Mouse (Mus musculus): ENCODE data around the gene Zfp13. TPM values are rescaled to one million over a fixed set of nuclear protein-coding genes. Genes with fewer than 3 reads are reported as not detected.

Zfp13 gene
- polyA plus RNA-seq, 1 experiment from 2014 or later: 8.9 TPM

DNA sequence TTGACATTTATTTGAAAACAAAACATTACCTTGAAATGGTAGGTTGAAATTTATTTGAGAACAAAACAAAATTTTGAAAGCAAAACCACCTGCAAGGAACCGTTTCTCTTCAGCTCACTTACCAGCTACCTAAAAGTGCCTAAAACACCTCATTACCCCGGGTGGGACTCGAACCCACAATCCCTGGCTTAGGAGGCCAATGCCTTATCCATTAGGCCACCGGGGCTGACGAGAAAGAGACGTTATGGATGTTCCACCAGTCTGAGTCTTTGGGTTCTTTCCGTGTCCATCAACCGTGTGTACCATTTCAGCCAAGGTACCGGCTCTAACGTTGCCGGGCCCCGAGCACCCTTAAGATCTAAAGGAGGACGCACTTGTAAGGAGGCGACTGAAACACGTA is 50.7 kb downstream of the Zfp13 start:
- Histone ChIP-seq H3K4me2 (ENCODE audit: low read length) (peak overlapping the region; percentile 85), H3K9ac (ENCODE audit: low read length) (peak overlapping the region; percentile 71), H3K9me3 (ENCODE audit: control insufficient read depth, low read length) (no peaks in the 10 kb centered on the region), H3K4me1 (ENCODE audit: control insufficient read depth in 2 of 2, insufficient read depth in 2 of 2, low read length in 2 of 2) (peaks cover 0 to 16% of the 10 kb centered on the region in 2 experiments; a peak in 2 of 4 replicates), H3K36me3 (ENCODE audit: control insufficient read depth, insufficient read depth, low read length) (no peaks in the 10 kb centered on the region), H3K27ac (replicated peaks in 1 of 2; ENCODE audit: control insufficient read depth in 1 of 2, insufficient read depth in 1 of 2, low read depth in 2 of 2, low read length in 2 of 2) (no peak overlapping the region), H3K27me3 (ENCODE audit: control insufficient read depth, insufficient read depth, low read length) (no peaks in the 10 kb centered on the region), H3K4me3 (ENCODE audit: control insufficient read depth in 1 of 2, insufficient read depth in 1 of 2, low read depth in 1 of 2, low read length in 2 of 2) (peak overlapping the region; percentile 52 to 59)
- ATAC-seq (ENCODE audit: insufficient number of reproducible peaks, insufficient read depth, low FRiP score, low read depth): no peak
- WGBS: under 1% methylated on average over 15 of the region's 15 CpGs

DNA sequence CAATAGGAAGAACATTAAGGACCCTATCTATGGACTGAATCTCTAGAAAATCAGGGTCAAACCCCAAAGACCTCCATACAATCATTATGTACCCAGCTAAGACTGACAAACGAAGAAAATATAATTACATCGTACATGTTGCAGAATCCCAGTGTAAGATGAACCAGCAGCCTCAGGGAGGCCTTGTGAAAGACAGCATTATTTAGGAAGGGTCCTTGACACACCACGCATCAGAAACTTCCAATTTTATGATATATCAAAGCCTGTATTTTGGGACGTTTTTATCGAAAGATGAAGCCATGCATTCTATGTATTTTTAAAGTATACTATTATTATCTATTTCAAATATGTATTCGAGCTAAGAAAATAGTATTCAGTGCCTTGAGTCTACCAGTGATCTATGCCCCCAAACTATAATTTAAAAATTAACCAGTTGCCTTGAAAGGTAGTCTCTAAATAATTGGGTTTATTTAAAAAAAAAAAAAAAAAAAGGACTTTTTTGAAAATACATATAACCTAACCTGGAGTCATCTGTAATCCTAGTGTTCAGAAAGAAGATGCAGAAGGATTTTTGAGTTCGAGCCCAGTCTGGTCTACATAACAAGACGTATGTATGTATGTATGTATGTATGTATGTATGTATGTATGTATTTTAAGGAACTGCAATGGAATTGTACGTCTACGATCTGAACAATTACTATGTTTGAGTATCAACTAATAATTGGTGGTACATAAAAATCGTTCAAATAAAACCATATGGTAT is 51.4 kb downstream of the Zfp13 start:
- Histone ChIP-seq H3K27ac (replicated peaks in 1 of 2; ENCODE audit: control insufficient read depth in 1 of 2, insufficient read depth in 1 of 2, low read depth in 2 of 2, low read length in 2 of 2) (no peak overlapping the region), H3K36me3 (ENCODE audit: control insufficient read depth, insufficient read depth, low read length) (no peaks in the 10 kb centered on the region), H3K9me3 (ENCODE audit: control insufficient read depth, low read length) (no peaks in the 10 kb centered on the region), H3K4me1 (ENCODE audit: control insufficient read depth in 2 of 2, insufficient read depth in 2 of 2, low read length in 2 of 2) (peaks cover 2 to 16% of the 10 kb centered on the region in 2 experiments; a peak in 2 of 4 replicates), H3K27me3 (ENCODE audit: control insufficient read depth, insufficient read depth, low read length) (no peaks in the 10 kb centered on the region), H3K4me2 (ENCODE audit: low read length) (peak overlapping the region; percentile 85), H3K9ac (ENCODE audit: low read length) (no peak overlapping the region), H3K4me3 (ENCODE audit: control insufficient read depth in 1 of 2, insufficient read depth in 1 of 2, low read depth in 1 of 2, low read length in 2 of 2) (peak overlapping the region in 1 of 2 experiments; percentile 89; a peak in 1 of 4 replicates)
- no peak for ATAC-seq (ENCODE audit: insufficient number of reproducible peaks, insufficient read depth, low FRiP score, low read depth)
- WGBS: 52% methylated on average over 11 of the region's 11 CpGs

DNA sequence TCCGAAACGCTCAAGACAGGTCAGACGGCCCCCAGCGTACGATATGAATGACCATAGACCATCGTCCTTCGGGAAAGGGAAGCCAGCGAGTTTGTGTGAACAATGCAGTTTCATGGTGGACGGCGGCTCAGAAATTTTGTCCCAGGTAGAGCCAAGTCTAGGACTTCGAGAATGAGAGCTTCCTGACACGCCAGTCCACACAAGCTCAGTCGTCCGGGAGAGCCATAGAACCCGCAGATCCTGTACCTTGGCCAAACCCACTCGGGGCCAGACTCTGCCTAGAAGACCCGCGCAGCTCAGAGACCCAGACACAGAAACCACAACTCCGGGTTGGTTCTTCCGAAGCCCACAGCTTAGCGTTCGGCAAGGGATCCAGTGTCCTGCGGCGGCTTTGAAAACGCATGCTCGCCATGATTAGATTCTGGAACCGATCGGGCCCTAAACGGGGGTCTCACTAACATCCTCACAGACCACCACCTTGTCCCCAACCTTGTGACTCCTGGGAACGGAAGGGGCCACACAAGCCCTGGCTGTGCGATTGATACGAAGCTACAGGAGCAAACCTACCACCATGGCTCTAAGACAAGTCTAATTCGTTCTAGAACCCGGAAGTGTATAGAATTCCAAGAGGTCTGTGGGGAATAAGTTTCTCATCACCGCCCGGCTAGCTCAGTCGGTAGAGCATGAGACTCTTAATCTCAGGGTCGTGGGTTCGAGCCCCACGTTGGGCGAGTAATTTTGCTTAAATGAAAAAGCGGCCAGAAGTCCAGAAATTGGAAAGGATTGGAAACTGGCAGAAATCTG is 52.4 kb downstream of the Zfp13 start:
- ATAC-seq (ENCODE audit: insufficient number of reproducible peaks, insufficient read depth, low FRiP score, low read depth): peak; percentile 20; the same call in 1 of the 2 replicates
- H3K4me2 ChIP-seq (ENCODE audit: low read length): peak overlapping the region; percentile 68
- peak overlapping the region; percentile 82 for H3K27ac ChIP-seq (replicated peaks in 1 of 2; ENCODE audit: control insufficient read depth in 1 of 2, insufficient read depth in 1 of 2, low read depth in 2 of 2, low read length in 2 of 2)
- H3K9ac ChIP-seq (ENCODE audit: low read length): peak overlapping the region; percentile 87
- H3K4me3 ChIP-seq (ENCODE audit: control insufficient read depth in 1 of 2, insufficient read depth in 1 of 2, low read depth in 1 of 2, low read length in 2 of 2): peak overlapping the region; percentile 89 to 92
- H3K27me3 ChIP-seq (ENCODE audit: control insufficient read depth, insufficient read depth, low read length): no peaks in the 10 kb centered on the region
- H3K36me3 ChIP-seq (ENCODE audit: control insufficient read depth, insufficient read depth, low read length): no peaks in the 10 kb centered on the region
- under 1% methylated on average over 42 of the region's 42 CpGs for WGBS
- H3K9me3 ChIP-seq (ENCODE audit: control insufficient read depth, low read length): no peaks in the 10 kb centered on the region
- H3K4me1 ChIP-seq (ENCODE audit: control insufficient read depth in 2 of 2, insufficient read depth in 2 of 2, low read length in 2 of 2): peaks cover 5 to 16% of the 10 kb centered on the region in 2 experiments; a peak in 2 of 4 replicates

DNA sequence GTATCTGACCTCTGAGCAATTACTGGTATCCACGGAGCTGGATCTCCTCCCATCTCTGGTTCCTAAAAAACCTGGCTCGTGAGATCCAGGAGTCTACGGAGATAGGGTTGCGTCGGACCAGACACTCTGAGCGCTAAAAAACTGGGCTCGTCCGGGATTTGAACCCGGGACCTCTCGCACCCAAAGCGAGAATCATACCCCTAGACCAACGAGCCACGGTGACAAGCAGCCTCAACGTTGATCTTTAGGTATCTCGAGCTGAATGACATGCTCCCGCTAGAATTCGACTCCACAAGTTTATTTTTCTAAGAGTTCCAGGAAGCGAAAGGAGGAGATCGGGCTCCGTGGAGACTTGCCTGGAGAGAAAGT is 53.0 kb downstream of the Zfp13 start:
- H3K4me2 ChIP-seq (ENCODE audit: low read length): peak overlapping the region; percentile 68
- ATAC-seq (ENCODE audit: insufficient number of reproducible peaks, insufficient read depth, low FRiP score, low read depth): peak; percentile 33; the same call in 1 of the 2 replicates
- peak overlapping the region; percentile 89 to 92 for H3K4me3 ChIP-seq (ENCODE audit: control insufficient read depth in 1 of 2, insufficient read depth in 1 of 2, low read depth in 1 of 2, low read length in 2 of 2)
- H3K9me3 ChIP-seq (ENCODE audit: control insufficient read depth, low read length): no peaks in the 10 kb centered on the region
- no peaks in the 10 kb centered on the region for H3K27me3 ChIP-seq (ENCODE audit: control insufficient read depth, insufficient read depth, low read length)
- peaks cover 5 to 14% of the 10 kb centered on the region in 2 experiments; a peak in 2 of 4 replicates for H3K4me1 ChIP-seq (ENCODE audit: control insufficient read depth in 2 of 2, insufficient read depth in 2 of 2, low read length in 2 of 2)
- under 1% methylated on average over 20 of the region's 20 CpGs for WGBS
- H3K27ac ChIP-seq (replicated peaks in 1 of 2; ENCODE audit: control insufficient read depth in 1 of 2, insufficient read depth in 1 of 2, low read depth in 2 of 2, low read length in 2 of 2): peak overlapping the region; percentile 82
- H3K36me3 ChIP-seq (ENCODE audit: control insufficient read depth, insufficient read depth, low read length): no peaks in the 10 kb centered on the region
- H3K9ac ChIP-seq (ENCODE audit: low read length): peak overlapping the region; percentile 87

DNA sequence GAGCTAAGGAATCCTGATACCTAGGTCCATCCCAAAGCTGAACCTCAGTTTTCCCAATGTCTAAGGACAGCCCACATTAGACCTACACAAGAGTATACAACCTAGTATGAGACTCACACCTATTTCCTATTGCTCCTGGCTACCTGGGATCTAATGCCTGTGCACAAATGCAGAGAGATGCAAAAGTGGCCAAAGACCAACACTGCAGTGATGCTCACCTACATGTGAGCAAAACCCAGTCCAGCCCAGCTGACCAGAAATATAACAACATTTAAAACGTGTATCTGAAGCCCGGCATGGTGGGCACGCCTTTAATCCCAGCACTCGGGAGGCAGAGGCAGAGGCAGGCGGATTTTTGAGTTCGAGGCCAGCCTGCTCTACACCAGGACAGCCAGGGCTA is 53.4 kb downstream of the Zfp13 start:
- no peaks in the 10 kb centered on the region for H3K36me3 ChIP-seq (ENCODE audit: control insufficient read depth, insufficient read depth, low read length)
- H3K27ac ChIP-seq (replicated peaks in 1 of 2; ENCODE audit: control insufficient read depth in 1 of 2, insufficient read depth in 1 of 2, low read depth in 2 of 2, low read length in 2 of 2): no peak overlapping the region
- H3K4me1 ChIP-seq (ENCODE audit: control insufficient read depth in 2 of 2, insufficient read depth in 2 of 2, low read length in 2 of 2): peaks cover 5 to 10% of the 10 kb centered on the region in 2 experiments; a peak in 2 of 4 replicates
- peak overlapping the region; percentile 68 for H3K4me2 ChIP-seq (ENCODE audit: low read length)
- H3K4me3 ChIP-seq (ENCODE audit: control insufficient read depth in 1 of 2, insufficient read depth in 1 of 2, low read depth in 1 of 2, low read length in 2 of 2): peak overlapping the region in 1 of 2 experiments; percentile 89; a peak in 1 of 4 replicates
- H3K9me3 ChIP-seq (ENCODE audit: control insufficient read depth, low read length): no peaks in the 10 kb centered on the region
- no peak overlapping the region for H3K9ac ChIP-seq (ENCODE audit: low read length)
- ATAC-seq (ENCODE audit: insufficient number of reproducible peaks, insufficient read depth, low FRiP score, low read depth): no peak
- WGBS: 10% methylated on average over 6 of the region's 6 CpGs
- H3K27me3 ChIP-seq (ENCODE audit: control insufficient read depth, insufficient read depth, low read length): 0 out of 2 replicates have a peak, but pooled peaks cover 3% of the 10 kb centered on the region

DNA sequence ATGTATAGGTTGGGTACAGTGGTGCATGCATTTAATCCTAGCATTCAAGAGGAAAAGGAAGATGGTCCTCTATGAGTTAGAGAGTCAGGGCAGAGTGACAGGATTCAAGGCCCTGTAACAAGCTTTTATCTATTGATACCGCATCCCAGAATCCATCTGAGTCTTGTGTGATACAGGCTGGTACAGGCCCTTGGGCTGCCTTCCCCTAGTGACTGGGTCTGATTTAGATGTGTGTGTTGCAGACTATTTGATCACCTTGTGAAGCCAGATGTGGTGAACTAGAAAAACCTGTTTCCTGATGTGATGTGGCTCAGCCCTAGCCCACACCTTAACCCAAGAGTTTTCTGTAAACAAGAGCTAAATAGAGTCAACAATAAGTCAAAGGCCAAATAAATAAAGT is 54.5 kb downstream of the Zfp13 start:
- no peak for ATAC-seq (ENCODE audit: insufficient number of reproducible peaks, insufficient read depth, low FRiP score, low read depth)
- no peaks in the 10 kb centered on the region for H3K9me3 ChIP-seq (ENCODE audit: control insufficient read depth, low read length)
- H3K4me1 ChIP-seq (ENCODE audit: control insufficient read depth in 2 of 2, insufficient read depth in 2 of 2, low read length in 2 of 2): peaks cover 5 to 9% of the 10 kb centered on the region in 2 experiments; a peak in 2 of 4 replicates
- H3K36me3 ChIP-seq (ENCODE audit: control insufficient read depth, insufficient read depth, low read length): no peaks in the 10 kb centered on the region
- H3K9ac ChIP-seq (ENCODE audit: low read length): no peak overlapping the region
- whole genome bisulfite sequencing: 94% methylated on average over 1 of the region's 1 CpGs
- H3K4me2 ChIP-seq (ENCODE audit: low read length): no peak overlapping the region
- H3K27ac ChIP-seq (replicated peaks in 1 of 2; ENCODE audit: control insufficient read depth in 1 of 2, insufficient read depth in 1 of 2, low read depth in 2 of 2, low read length in 2 of 2): no peak overlapping the region
- 0 out of 2 replicates have a peak, but pooled peaks cover 11% of the 10 kb centered on the region for H3K27me3 ChIP-seq (ENCODE audit: control insufficient read depth, insufficient read depth, low read length)
- no peak overlapping the region for H3K4me3 ChIP-seq (ENCODE audit: control insufficient read depth in 1 of 2, insufficient read depth in 1 of 2, low read depth in 1 of 2, low read length in 2 of 2)

DNA sequence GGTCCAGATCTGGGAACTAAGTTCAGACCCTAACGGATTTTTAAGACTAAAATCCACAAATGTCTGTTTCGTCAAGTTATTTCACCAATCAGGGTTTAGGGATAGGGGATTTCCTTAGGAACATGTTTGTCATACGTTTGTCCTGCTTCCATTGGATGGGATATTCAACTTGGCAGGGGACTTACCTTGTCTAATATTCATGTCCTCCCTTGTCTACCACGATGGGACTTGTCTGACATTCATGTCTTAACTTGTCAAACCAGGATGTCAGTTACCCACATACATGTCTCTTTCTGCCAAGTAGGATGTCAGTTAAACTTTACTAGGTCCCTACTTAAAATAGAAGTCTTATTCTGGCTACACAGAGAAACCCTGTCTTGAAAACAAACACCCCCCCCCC is 55.3 kb downstream of the Zfp13 start:
- no peak overlapping the region for H3K9ac ChIP-seq (ENCODE audit: low read length)
- H3K36me3 ChIP-seq (ENCODE audit: control insufficient read depth, insufficient read depth, low read length): no peaks in the 10 kb centered on the region
- H3K4me1 ChIP-seq (ENCODE audit: control insufficient read depth in 2 of 2, insufficient read depth in 2 of 2, low read length in 2 of 2): peaks cover 1 to 5% of the 10 kb centered on the region in 2 experiments; a peak in 2 of 4 replicates
- H3K27ac ChIP-seq (replicated peaks in 1 of 2; ENCODE audit: control insufficient read depth in 1 of 2, insufficient read depth in 1 of 2, low read depth in 2 of 2, low read length in 2 of 2): no peak overlapping the region
- no peak overlapping the region for H3K4me2 ChIP-seq (ENCODE audit: low read length)
- no peak for ATAC-seq (ENCODE audit: insufficient number of reproducible peaks, insufficient read depth, low FRiP score, low read depth)
- H3K27me3 ChIP-seq (ENCODE audit: control insufficient read depth, insufficient read depth, low read length): peaks cover 17% of the 10 kb centered on the region; the same call in 1 of the 2 replicates
- H3K9me3 ChIP-seq (ENCODE audit: control insufficient read depth, low read length): no peaks in the 10 kb centered on the region
- H3K4me3 ChIP-seq (ENCODE audit: control insufficient read depth in 1 of 2, insufficient read depth in 1 of 2, low read depth in 1 of 2, low read length in 2 of 2): no peak overlapping the region
- WGBS: 70% methylated on average over 4 of the region's 4 CpGs
